Mouse (Mus musculus): ENCODE data around the gene Glp2r. TPM values are rescaled to one million over a fixed set of nuclear protein-coding genes. Genes with fewer than 3 reads are reported as not detected.

Gene Glp2r
- polyA plus RNA-seq, 1 experiment, result not detected

GRCm38 (mm10) chr11:67723231-67724013 is 47.5 kb downstream of the Glp2r start:
- H3K9ac ChIP-seq (ENCODE audit: low read depth, poor library complexity, severe bottlenecking), result no peak overlapping the region
- H3K27ac ChIP-seq (ENCODE audit: insufficient read depth, low read length), result no peak overlapping the region
- H3K9me3 ChIP-seq (replicated peaks; ENCODE audit: control insufficient read depth, insufficient read depth, low read length, poor library complexity, severe bottlenecking), result no peaks in the 10 kb centered on the region
- H3K4me3 ChIP-seq (ENCODE audit: low read depth, low read length), result no peak overlapping the region
- TF ChIP-seq CTCF (IDR thresholded peaks at IDR 0.05; ENCODE audit: low read depth, low read length), result no peak
- no peak for TF ChIP-seq EP300 (IDR thresholded peaks at IDR 0.05; ENCODE audit: insufficient read depth, low read depth, low read length)
- TF ChIP-seq POLR2A (IDR thresholded peaks at IDR 0.05; ENCODE audit: insufficient read depth, low read length), result no peak
- H3K4me1 ChIP-seq (ENCODE audit: control insufficient read depth, insufficient read depth, low read length), result no peaks in the 10 kb centered on the region
- no peaks in the 10 kb centered on the region for H3K36me3 ChIP-seq (ENCODE audit: control insufficient read depth, insufficient read depth, low read length, poor library complexity, severe bottlenecking)
- no peaks in the 10 kb centered on the region for H3K27me3 ChIP-seq (ENCODE audit: control insufficient read depth, insufficient read depth, low read length, poor library complexity, severe bottlenecking)

- TF ChIP-seq POLR2A (IDR thresholded peaks at IDR 0.05; ENCODE audit: insufficient read depth, low read length), result no peak
- TF ChIP-seq CTCF (IDR thresholded peaks at IDR 0.05; ENCODE audit: low read depth, low read length), result no peak
- TF ChIP-seq EP300 (IDR thresholded peaks at IDR 0.05; ENCODE audit: insufficient read depth, low read depth, low read length), result no peak
- no peaks in the 10 kb centered on the region for H3K36me3 ChIP-seq (ENCODE audit: control insufficient read depth, insufficient read depth, low read length, poor library complexity, severe bottlenecking)
- H3K27ac ChIP-seq (ENCODE audit: insufficient read depth, low read length), result no peak overlapping the region
- no peaks in the 10 kb centered on the region for H3K4me1 ChIP-seq (ENCODE audit: control insufficient read depth, insufficient read depth, low read length)
- H3K9ac ChIP-seq (ENCODE audit: low read depth, poor library complexity, severe bottlenecking), result no peak overlapping the region
- no peaks in the 10 kb centered on the region for H3K9me3 ChIP-seq (replicated peaks; ENCODE audit: control insufficient read depth, insufficient read depth, low read length, poor library complexity, severe bottlenecking)
- no peak overlapping the region for H3K4me3 ChIP-seq (ENCODE audit: low read depth, low read length)
- no peaks in the 10 kb centered on the region for H3K27me3 ChIP-seq (ENCODE audit: control insufficient read depth, insufficient read depth, low read length, poor library complexity, severe bottlenecking)
These were observed 48.4 kb downstream of the Glp2r start for GRCm38 (mm10) chr11:67722399-67723156.

GRCm38 (mm10) chr11:67721485-67721884 is 49.5 kb downstream of the Glp2r start:
- Histone ChIP-seq H3K27ac (ENCODE audit: insufficient read depth, low read length) (no peak overlapping the region), H3K9ac (ENCODE audit: low read depth, poor library complexity, severe bottlenecking) (no peak overlapping the region), H3K4me1 (ENCODE audit: control insufficient read depth, insufficient read depth, low read length) (no peaks in the 10 kb centered on the region), H3K27me3 (ENCODE audit: control insufficient read depth, insufficient read depth, low read length, poor library complexity, severe bottlenecking) (no peaks in the 10 kb centered on the region), H3K9me3 (replicated peaks; ENCODE audit: control insufficient read depth, insufficient read depth, low read length, poor library complexity, severe bottlenecking) (no peaks in the 10 kb centered on the region), H3K36me3 (ENCODE audit: control insufficient read depth, insufficient read depth, low read length, poor library complexity, severe bottlenecking) (no peaks in the 10 kb centered on the region), H3K4me3 (ENCODE audit: low read depth, low read length) (no peak overlapping the region)
- TF ChIP-seq EP300 (IDR thresholded peaks at IDR 0.05; ENCODE audit: insufficient read depth, low read depth, low read length) (no peak), POLR2A (IDR thresholded peaks at IDR 0.05; ENCODE audit: insufficient read depth, low read length) (no peak), CTCF (IDR thresholded peaks at IDR 0.05; ENCODE audit: low read depth, low read length) (no peak)

- no peaks in the 10 kb centered on the region for H3K27me3 ChIP-seq (ENCODE audit: control insufficient read depth, insufficient read depth, low read length, poor library complexity, severe bottlenecking)
- no peaks in the 10 kb centered on the region for H3K36me3 ChIP-seq (ENCODE audit: control insufficient read depth, insufficient read depth, low read length, poor library complexity, severe bottlenecking)
- no peak overlapping the region for H3K27ac ChIP-seq (ENCODE audit: insufficient read depth, low read length)
- H3K4me3 ChIP-seq (ENCODE audit: low read depth, low read length), result no peak overlapping the region
- H3K4me1 ChIP-seq (ENCODE audit: control insufficient read depth, insufficient read depth, low read length), result no peaks in the 10 kb centered on the region
- H3K9ac ChIP-seq (ENCODE audit: low read depth, poor library complexity, severe bottlenecking), result no peak overlapping the region
- TF ChIP-seq POLR2A (IDR thresholded peaks at IDR 0.05; ENCODE audit: insufficient read depth, low read length), result no peak
- no peak for TF ChIP-seq CTCF (IDR thresholded peaks at IDR 0.05; ENCODE audit: low read depth, low read length)
- TF ChIP-seq EP300 (IDR thresholded peaks at IDR 0.05; ENCODE audit: insufficient read depth, low read depth, low read length), result no peak
- no peaks in the 10 kb centered on the region for H3K9me3 ChIP-seq (replicated peaks; ENCODE audit: control insufficient read depth, insufficient read depth, low read length, poor library complexity, severe bottlenecking)
These were observed 55.6 kb downstream of the Glp2r start for GRCm38 (mm10) chr11:67715382-67715781.

GRCm38 (mm10) chr11:67712976-67713375 is 58.0 kb downstream of the Glp2r start:
- Histone ChIP-seq H3K36me3 (ENCODE audit: control insufficient read depth, insufficient read depth, low read length, poor library complexity, severe bottlenecking) (no peaks in the 10 kb centered on the region), H3K27ac (ENCODE audit: insufficient read depth, low read length) (no peak overlapping the region), H3K27me3 (ENCODE audit: control insufficient read depth, insufficient read depth, low read length, poor library complexity, severe bottlenecking) (no peaks in the 10 kb centered on the region), H3K9ac (ENCODE audit: low read depth, poor library complexity, severe bottlenecking) (no peak overlapping the region), H3K9me3 (replicated peaks; ENCODE audit: control insufficient read depth, insufficient read depth, low read length, poor library complexity, severe bottlenecking) (no peaks in the 10 kb centered on the region), H3K4me1 (ENCODE audit: control insufficient read depth, insufficient read depth, low read length) (no peaks in the 10 kb centered on the region), H3K4me3 (ENCODE audit: low read depth, low read length) (no peak overlapping the region)
- TF ChIP-seq CTCF (IDR thresholded peaks at IDR 0.05; ENCODE audit: low read depth, low read length) (no peak), EP300 (IDR thresholded peaks at IDR 0.05; ENCODE audit: insufficient read depth, low read depth, low read length) (no peak), POLR2A (IDR thresholded peaks at IDR 0.05; ENCODE audit: insufficient read depth, low read length) (no peak)
